ENCODE assay signal across 23 mouse cellular contexts in the genomic region with DNA sequence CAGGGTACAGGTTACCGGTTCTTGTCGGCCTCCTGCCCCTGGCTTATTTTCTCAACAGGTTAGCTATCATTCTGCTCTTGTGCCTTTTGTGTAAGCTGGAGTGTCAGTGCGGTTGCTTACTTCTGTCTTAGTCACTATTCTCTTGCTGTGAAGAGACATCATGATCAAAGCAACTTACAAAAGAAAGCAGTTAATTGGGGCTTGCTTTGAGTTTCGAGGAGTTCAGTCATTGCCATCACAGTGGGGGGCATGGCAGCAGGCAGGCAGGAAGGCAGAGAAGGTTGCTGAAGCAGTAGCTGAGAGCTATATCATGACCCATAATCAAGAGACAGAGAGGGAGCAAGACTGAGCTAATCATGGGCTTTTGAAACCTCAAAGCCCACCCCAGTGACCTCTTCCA. TPM values are rescaled to one million over a fixed set of nuclear protein-coding genes. Genes with fewer than 3 reads are reported as not detected.
DNase-seq lines count a peak whose midpoint lies in the region; TF ChIP-seq lines count a peak whose summit lies in the region.
"Had no signal": no experiment of that assay in that cellular context is flagged by ENCODE, and none has a peak within 500 bp of the region (broad histone marks: within the 10 kb centered on the region; RNA-seq: fewer than 3 reads in every experiment).

No protein-coding gene starts in this region.

- H3K27ac ChIP-seq in olfactory bulb, adult 2 months (ENCODE audit: insufficient read depth, low read depth, low read length): peak overlapping the region; percentile 76; the same call in 1 of the 2 replicates
- H3K27ac ChIP-seq: embryonic facial prominence, embryonic 10.5 days; embryonic facial prominence, embryonic 12.5 days; forebrain, embryonic 13.5 days; forebrain, embryonic 15.5 days had no signal

- H3K4me3 ChIP-seq in olfactory bulb, adult 2 months (ENCODE audit: insufficient read depth, low read depth, low read length): no peak overlapping the region
- H3K4me3 ChIP-seq: embryonic facial prominence, embryonic 10.5 days; embryonic facial prominence, embryonic 12.5 days; forebrain, embryonic 13.5 days; forebrain, embryonic 15.5 days had no signal

- 34% methylated on average over 4 of the region's 4 CpGs for WGBS in olfactory bulb, adult 2 months

- peak; percentile 39 for DNase-seq in retina, embryonic 14.5 days (ENCODE audit: low spot score)
- no peak for DNase-seq in retina, postnatal 1 day
- DNase-seq in Muller cell, postnatal 12 days (ENCODE audit: inconsistent ontology term): peak; percentile 78
- DNase-seq in brain, adult 2 months (ENCODE audit: low read depth, low spot score): peak; percentile 43
- no peak for DNase-seq in gastrocnemius, adult 18-20 months (ENCODE audit: low spot score)
- no peak for DNase-seq in layer of hippocampus, adult 18-20 months (ENCODE audit: low spot score in 2 of 2)
- DNase-seq in embryo, embryonic 9.5 days (ENCODE audit: extremely low spot score): no peak
- DNase-seq: adrenal gland, adult 8-10 months; adrenal gland, postnatal 25 days; cerebellum, adult 11 months; cerebellum, adult 18-20 months; cerebellum, adult 8-10 months; cerebellum, adult 9-11 months; cerebellum, postnatal 14 days; cerebellum, postnatal 36 days; forebrain, postnatal 0 days had no signal

- H3K4me1 ChIP-seq in olfactory bulb, adult 2 months (ENCODE audit: control insufficient read depth, insufficient read depth, low read length): peaks cover 16% of the 10 kb centered on the region
- H3K4me1 ChIP-seq: embryonic facial prominence, embryonic 12.5 days; forebrain, embryonic 15.5 days had no signal

- no peak for TF ChIP-seq CTCF in olfactory bulb, adult 2 months (IDR thresholded peaks at IDR 0.05; ENCODE audit: insufficient read depth, low read depth, low read length)

- no peak for TF ChIP-seq POLR2A in olfactory bulb, adult 2 months (IDR thresholded peaks at IDR 0.05; ENCODE audit: insufficient read depth, low read depth, low read length)

RNA-seq across cellular contexts. Expression of gene Aif1l, which starts 15.4 kb away (rescaled TPM):
- not detected in 2 replicates for polyA plus RNA-seq in olfactory bulb, adult 2 months (2012; ENCODE audit: insufficient read depth, insufficient read length, low replicate concordance, missing spikeins)
- total RNA-seq in gastrocnemius, adult 18-20 months (2021): 1 to 10 TPM; 2.9 to 3.3 TPM
- 1 to 10 TPM; 8.0 to 9.2 TPM for total RNA-seq in layer of hippocampus, adult 18-20 months (2021)
- polyA plus RNA-seq: activated CD4-positive, CD25-positive, alpha-beta regulatory T cell, adult 4 months; G1E had no signal

RNA-seq across cellular contexts. Expression of gene Nup214, which starts 39.7 kb away (rescaled TPM):
- polyA plus RNA-seq in olfactory bulb, adult 2 months (2012; ENCODE audit: insufficient read depth, insufficient read length, low replicate concordance, missing spikeins): not detected in 2 replicates
- total RNA-seq in gastrocnemius, adult 18-20 months (2021): 10 to 100 TPM; 18.0 to 23.5 TPM
- total RNA-seq in layer of hippocampus, adult 18-20 months (2021): 10 to 100 TPM; 54.3 to 59.0 TPM

RNA-seq across cellular contexts. Expression of gene Lamc3, which starts 47.5 kb away (rescaled TPM):
- not detected in 2 replicates for polyA plus RNA-seq in olfactory bulb, adult 2 months (2012; ENCODE audit: insufficient read depth, insufficient read length, low replicate concordance, missing spikeins)
- total RNA-seq in gastrocnemius, adult 18-20 months (2021): under 1 TPM; 0.16 to 0.33 TPM
- 1 to 10 TPM; 5.2 to 5.8 TPM for total RNA-seq in layer of hippocampus, adult 18-20 months (2021)
- total RNA-seq: G1E had no signal
- polyA plus RNA-seq: activated CD4-positive, CD25-positive, alpha-beta regulatory T cell, adult 4 months; G1E had no signal

Comparison
In these comparisons a context has a peak if more than half of its experiments do, and no peak if none do; other contexts are left out.
1. DNase-seq: peak in retina, embryonic 14.5 days (single experiment), Muller cell, postnatal 12 days (single experiment) and brain, adult 2 months (single experiment); none in retina, postnatal 1 day (single experiment), gastrocnemius, adult 18-20 months (single experiment), layer of hippocampus, adult 18-20 months (0 of 2) and embryo, embryonic 9.5 days (single experiment).
2. RNA of gene Lamc3, which starts 47.5 kb away (total RNA-seq): 5.2 to 5.8 TPM in layer of hippocampus, adult 18-20 months; 0.16 to 0.33 TPM in gastrocnemius, adult 18-20 months; every median in the first group is over 4 times any median in the second.